Mouse (Mus musculus) olfactory bulb, adult 2 months (tissue): ENCODE results near the gene Aqp8.

ENCODE experiments used
- CTCF ChIP-seq: fragments of 200-500 bp; IDR thresholded peaks from 2 replicates; pipeline ENCODE4 v1.5.1; 2012; ENCODE audit warnings: low read depth, mild to moderate bottlenecking, low read length, moderate library complexity; ENCODE audit not compliant: insufficient read depth
- POLR2A ChIP-seq: fragments of 200-500 bp; IDR thresholded peaks from 2 replicates; pipeline ENCODE4 v1.6.1; 2012; ENCODE audit warnings: mild to moderate bottlenecking, low read depth, low read length, moderate library complexity; ENCODE audit not compliant: insufficient read depth

DNA sequence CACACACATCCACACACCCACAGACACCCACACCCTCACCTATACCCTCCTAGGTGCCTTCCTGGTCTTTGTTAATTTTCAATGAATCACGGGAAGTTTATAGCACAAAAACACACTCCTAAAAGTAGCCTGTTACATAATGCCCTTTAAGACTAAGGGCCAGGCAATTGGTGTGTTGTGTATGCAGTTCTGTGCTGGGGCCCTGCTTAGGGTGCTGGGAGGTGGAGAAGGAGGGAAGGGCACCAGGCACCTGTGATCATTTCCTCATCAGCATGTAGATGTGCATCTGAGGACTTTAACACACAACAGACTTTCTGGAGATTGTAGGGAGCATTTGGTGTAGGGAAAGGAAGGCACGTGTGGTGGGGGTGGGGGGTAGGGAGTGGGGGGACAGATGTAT, 13.3 kb upstream of the Aqp8 start:
- TF ChIP-seq CTCF (no peak), POLR2A (no peak)
